Mouse (Mus musculus) embryonic facial prominence, embryonic 14.5 days (tissue): Measurements from ENCODE around the gene Fam98a. TPM values are rescaled to one million over a fixed set of nuclear protein-coding genes. Genes with fewer than 3 reads are reported as not detected.
A peak's percentile ranks its signal among the peaks of the same experiment; 100 is the strongest.

Source experiments
- ATAC-seq: fragments of 200-750 bp; cut with Nextera tagmentation; 2 replicates; pipeline ENCODE4 v1.8.0; 2017; ENCODE audit warnings: low read depth, moderate number of reproducible peaks, moderate TSS enrichment
- DNase-seq: peaks from one replicate; pipeline ENCODE4 v3.0.0-alpha.2; 2015; ENCODE audit warnings: low spot score
- H3K27ac ChIP-seq: fragments of 300-500 bp; sonication (generic); replicated peaks from 2 replicates; pipeline ENCODE4 v1.5.1; 2014; ENCODE audit warnings: low read depth, mild to moderate bottlenecking, low read length, moderate library complexity
- H3K27me3 ChIP-seq: fragments of 300-500 bp; sonication (generic); replicated peaks from 2 replicates; pipeline ENCODE4 v1.6.1; 2014; ENCODE audit warnings: low read length; ENCODE audit not compliant: control insufficient read depth, insufficient read depth
- H3K36me3 ChIP-seq: fragments of 300-500 bp; sonication (generic); 2 replicates; pipeline ENCODE4 v1.6.1; 2014; ENCODE audit warnings: low read length, mixed read lengths; ENCODE audit not compliant: control insufficient read depth, insufficient read depth
- H3K4me1 ChIP-seq: fragments of 300-500 bp; sonication (generic); 2 replicates; pipeline ENCODE4 v1.6.1; 2014; ENCODE audit warnings: antibody characterized with exemption, low read length; ENCODE audit not compliant: control insufficient read depth, insufficient read depth
- H3K4me2 ChIP-seq: fragments of 300-500 bp; sonication (generic); 2 replicates; pipeline ENCODE4 v1.6.1; 2014; ENCODE audit warnings: low read depth, mild to moderate bottlenecking, low read length, moderate library complexity, mixed read lengths
- H3K4me3 ChIP-seq: fragments of 300-500 bp; sonication (generic); 2 replicates; pipeline ENCODE4 v1.5.1; 2014; ENCODE audit warnings: low read depth, mild to moderate bottlenecking, low read length
- H3K9ac ChIP-seq: fragments of 300-500 bp; sonication (generic); 2 replicates; pipeline ENCODE4 v1.6.1; 2014; ENCODE audit warnings: low read depth, mild to moderate bottlenecking, low read length, moderate library complexity, mixed read lengths
- H3K9me3 ChIP-seq: fragments of 300-500 bp; sonication (generic); 2 replicates; pipeline ENCODE4 v1.6.1; 2016; ENCODE audit warnings: low read length; ENCODE audit not compliant: control insufficient read depth
- WGBS: fragments of 180-500 bp; shearing (Covaris S2); extraction: QIAGEN DNeasy Blood & Tissue Kit; methylation state at CpG from one replicate; pipeline ENCODE4 v1.1.7; 2014; 5-methylcytosine and 5-hydroxymethylcytosine counted together
- polyA plus RNA-seq: library from polyadenylated mRNA; unstranded; fragments of >200 nt; fragmentation: Nextera tagmentation; extraction: Ambion mirVana; gene quantifications from 2 replicates; pipeline ENCODE4 v1.2.1, GENCODE M21; 2014

The Fam98a gene
- polyA plus RNA-seq, 1 experiment from 2014 or later = 16.5 TPM

DNA sequence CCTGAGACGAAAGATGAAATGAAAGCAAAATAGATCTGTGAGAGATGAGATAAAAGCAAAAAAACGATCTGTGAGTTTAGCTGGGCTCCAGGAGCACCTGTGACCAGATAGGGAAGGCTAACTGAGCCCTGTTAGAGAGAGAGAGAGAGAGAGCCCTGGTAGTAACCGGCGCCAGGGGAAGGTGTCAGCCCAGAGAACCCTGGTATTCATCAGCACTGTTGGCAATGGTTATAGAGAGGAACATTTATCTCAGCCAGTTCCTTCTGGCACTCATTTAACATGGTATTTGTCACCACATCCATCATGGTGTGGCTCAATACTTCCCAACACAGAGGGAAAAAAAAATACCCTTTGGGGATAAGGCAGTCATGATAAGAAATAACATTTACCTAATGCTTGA is 35.2 kb downstream of the Fam98a start:
- Histone ChIP-seq H3K27ac (no peak overlapping the region), H3K36me3 (no peaks in the 10 kb centered on the region), H3K4me3 (no peak overlapping the region), H3K9me3 (no peaks in the 10 kb centered on the region), H3K4me1 (no peaks in the 10 kb centered on the region), H3K27me3 (no peaks in the 10 kb centered on the region), H3K4me2 (no peak overlapping the region), H3K9ac (no peak overlapping the region)
- 74% methylated on average over 4 of the region's 4 CpGs for WGBS
- ATAC-seq = no peak
- DNase-seq = no peak

DNA sequence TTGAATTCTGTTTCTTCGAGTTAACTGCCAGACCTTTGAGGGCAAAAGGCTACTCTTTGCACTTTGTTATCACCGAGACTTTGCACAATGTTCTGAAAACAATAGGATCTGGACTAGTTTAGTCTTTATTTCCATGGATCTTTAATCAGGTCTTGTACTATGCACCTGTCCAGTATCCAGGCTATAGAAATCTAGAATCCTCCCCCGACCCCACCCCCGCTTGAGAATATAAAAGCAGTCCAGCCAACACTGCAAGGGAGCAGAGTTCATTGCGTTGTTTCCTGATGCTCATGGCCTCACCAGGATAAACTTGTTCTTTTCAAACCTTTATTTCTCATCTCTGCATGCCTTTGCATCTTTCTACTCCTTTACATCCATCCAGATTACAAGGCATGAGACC is 42.5 kb downstream of the Fam98a start:
- no peak overlapping the region for H3K4me3 ChIP-seq
- no peak overlapping the region for H3K27ac ChIP-seq
- H3K27me3 ChIP-seq = no peaks in the 10 kb centered on the region
- H3K36me3 ChIP-seq = no peaks in the 10 kb centered on the region
- H3K4me1 ChIP-seq = no peaks in the 10 kb centered on the region
- H3K9me3 ChIP-seq = no peaks in the 10 kb centered on the region
- no peak for DNase-seq
- H3K9ac ChIP-seq = no peak overlapping the region
- WGBS = 91% methylated on average over 5 of the region's 5 CpGs
- H3K4me2 ChIP-seq = no peak overlapping the region
- no peak for ATAC-seq

DNA sequence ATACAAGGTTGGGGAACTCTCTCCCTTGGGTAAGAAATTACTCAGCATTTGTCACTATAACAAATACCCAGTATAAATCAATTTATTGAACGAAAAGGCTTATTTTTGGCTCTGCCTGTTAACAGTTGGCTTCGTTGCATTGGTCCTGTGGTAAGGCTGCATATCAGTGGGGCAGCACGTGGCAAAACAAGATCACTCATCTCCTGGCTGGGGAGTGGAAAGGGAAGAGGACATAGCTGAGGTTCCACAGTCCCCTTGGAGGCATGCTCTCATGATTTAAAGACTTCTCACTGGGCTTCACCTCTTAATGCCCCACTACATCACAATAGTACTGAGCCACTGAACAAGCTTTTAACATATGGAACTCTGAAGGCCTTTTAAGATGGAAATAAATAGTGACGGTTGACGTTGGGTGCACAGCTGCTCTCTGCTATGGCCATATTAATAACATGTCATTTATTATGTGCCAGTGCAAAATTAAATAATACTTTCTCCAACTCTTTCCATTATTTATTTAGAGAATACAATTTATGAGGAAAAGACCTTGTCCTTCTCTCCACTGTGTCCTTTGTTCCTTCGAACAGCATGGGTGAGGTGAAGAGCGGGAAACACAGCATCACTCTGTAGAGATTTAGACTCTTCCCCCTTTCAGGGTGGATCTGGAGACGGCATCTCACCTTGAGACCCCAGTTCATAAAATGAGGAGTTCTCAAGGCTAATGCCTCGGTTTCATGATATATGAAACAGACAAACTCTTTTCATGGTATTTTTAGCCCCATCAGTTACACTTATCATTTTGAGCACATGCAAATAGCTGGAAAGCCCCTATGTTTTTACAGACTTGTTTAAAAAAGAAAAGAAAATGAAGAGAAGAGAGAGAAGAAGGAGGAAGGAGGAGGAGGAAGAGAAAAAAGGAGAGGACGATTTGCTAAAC is 44.8 kb downstream of the Fam98a start:
- Histone ChIP-seq H3K4me3 (no peak overlapping the region), H3K27me3 (no peaks in the 10 kb centered on the region), H3K27ac (no peak overlapping the region), H3K36me3 (no peaks in the 10 kb centered on the region), H3K4me2 (no peak overlapping the region), H3K4me1 (no peaks in the 10 kb centered on the region), H3K9me3 (no peaks in the 10 kb centered on the region), H3K9ac (no peak overlapping the region)
- no peak for DNase-seq
- ATAC-seq = no peak
- WGBS = 78% methylated on average over 10 of the region's 10 CpGs

DNA sequence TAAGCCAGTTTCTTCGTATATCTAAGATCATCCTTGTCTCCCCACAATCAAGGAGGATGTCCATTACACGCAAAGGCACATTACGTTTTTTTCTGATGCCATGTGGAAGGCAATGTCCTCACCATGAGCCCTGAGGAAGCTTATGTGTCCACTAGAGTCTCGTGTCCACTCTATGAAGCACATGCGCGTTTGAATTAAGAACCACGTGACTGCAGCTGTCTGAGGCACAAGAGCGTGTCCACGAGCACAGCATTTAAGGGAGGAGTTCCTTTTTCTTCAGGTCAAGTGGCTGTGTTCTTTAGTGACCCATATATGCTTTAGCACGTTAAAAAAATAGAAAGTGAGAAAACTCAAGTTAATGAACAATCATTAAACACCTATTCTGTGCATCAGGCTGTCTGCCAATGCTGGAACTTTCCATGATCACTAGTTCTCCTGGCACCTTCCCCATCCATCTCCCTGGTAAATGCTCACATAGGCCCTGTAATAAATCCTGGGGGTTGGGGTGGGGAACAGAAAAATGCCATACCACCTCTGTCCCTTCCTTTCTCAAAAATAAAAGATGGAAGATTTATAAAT is 45.6 kb downstream of the Fam98a start:
- no peak for ATAC-seq
- WGBS = 91% methylated on average over 10 of the region's 10 CpGs

DNA sequence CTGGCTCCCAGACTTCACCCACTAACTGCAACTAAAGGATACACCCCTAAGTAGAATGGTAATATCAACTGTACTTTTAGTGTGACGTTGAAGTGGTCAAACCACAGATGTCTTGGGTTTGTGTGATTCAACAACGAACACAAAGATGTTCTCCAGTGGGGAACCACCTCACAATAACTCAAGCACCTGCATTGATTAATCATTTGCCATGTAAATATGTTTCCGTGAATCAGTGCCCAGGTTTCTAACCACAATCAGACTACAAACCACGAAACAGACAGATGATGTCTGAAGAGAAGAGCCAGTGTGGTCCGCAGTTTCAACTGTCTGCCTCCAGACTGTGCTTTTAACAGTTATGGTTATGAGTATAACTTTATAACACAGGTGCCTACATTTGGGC is 46.7 kb downstream of the Fam98a start:
- Histone ChIP-seq H3K27me3 (no peaks in the 10 kb centered on the region), H3K4me1 (no peaks in the 10 kb centered on the region), H3K9me3 (no peaks in the 10 kb centered on the region), H3K36me3 (no peaks in the 10 kb centered on the region), H3K4me3 (no peak overlapping the region), H3K9ac (no peak overlapping the region), H3K4me2 (no peak overlapping the region), H3K27ac (no peak overlapping the region)
- DNase-seq (no peak), ATAC-seq (no peak)
- 85% methylated on average over 5 of the region's 5 CpGs for WGBS

More for the DNA sequence above, 45.6 kb downstream of the Fam98a start:
- Histone ChIP-seq H3K4me1 (no peaks in the 10 kb centered on the region), H3K4me2 (no peak overlapping the region), H3K27ac (no peak overlapping the region), H3K4me3 (no peak overlapping the region), H3K9ac (no peak overlapping the region), H3K27me3 (no peaks in the 10 kb centered on the region), H3K36me3 (no peaks in the 10 kb centered on the region), H3K9me3 (no peaks in the 10 kb centered on the region)
- DNase-seq = no peak

DNA sequence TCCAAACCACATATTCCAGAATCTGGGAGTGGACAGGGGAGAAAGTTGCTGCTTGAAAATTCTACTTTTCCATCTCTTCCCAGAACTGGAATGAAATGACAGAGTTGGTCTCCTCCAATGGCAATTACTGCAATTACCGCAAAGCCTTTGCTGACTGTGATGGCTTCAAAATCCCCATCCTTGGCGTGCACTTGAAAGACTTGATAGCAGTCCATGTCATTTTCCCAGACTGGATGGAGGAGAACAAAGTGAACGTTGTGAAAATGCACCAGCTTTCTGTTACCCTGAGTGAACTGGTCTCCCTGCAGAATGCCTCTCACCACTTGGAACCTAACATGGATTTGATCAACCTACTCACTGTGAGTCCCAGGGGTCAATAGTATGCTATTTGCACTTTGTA is 48.7 kb downstream of the Fam98a start:
- no peaks in the 10 kb centered on the region for H3K9me3 ChIP-seq
- no peaks in the 10 kb centered on the region for H3K36me3 ChIP-seq
- DNase-seq (peak; percentile 14), ATAC-seq (no peak)
- H3K27ac ChIP-seq = no peak overlapping the region
- H3K27me3 ChIP-seq = no peaks in the 10 kb centered on the region
- no peaks in the 10 kb centered on the region for H3K4me1 ChIP-seq
- no peak overlapping the region for H3K4me2 ChIP-seq
- no peak overlapping the region for H3K9ac ChIP-seq
- H3K4me3 ChIP-seq = no peak overlapping the region
- 79% methylated on average over 3 of the region's 3 CpGs for WGBS

DNA sequence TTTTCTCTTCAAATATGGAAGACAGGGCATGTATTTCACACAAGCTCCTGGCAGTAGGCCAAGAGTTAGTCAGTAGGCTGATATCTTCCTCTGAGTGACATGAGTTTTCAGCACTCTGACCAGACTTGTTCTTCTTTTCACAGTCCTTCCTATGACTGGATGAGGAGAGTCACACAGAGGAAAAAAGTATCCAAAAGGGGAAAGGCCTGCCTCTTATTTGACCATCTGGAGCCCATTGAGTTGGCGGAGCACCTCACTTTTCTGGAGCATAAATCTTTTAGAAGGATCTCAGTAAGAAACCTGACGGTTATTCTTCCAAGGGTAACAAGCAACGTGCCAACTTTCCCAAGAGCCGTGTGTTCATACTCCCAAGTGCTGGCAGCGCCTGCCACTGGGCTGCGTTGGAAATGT is 53.5 kb downstream of the Fam98a start:
- no peaks in the 10 kb centered on the region for H3K9me3 ChIP-seq
- no peak overlapping the region for H3K9ac ChIP-seq
- WGBS = 75% methylated on average over 6 of the region's 6 CpGs
- no peaks in the 10 kb centered on the region for H3K27me3 ChIP-seq
- H3K4me3 ChIP-seq = no peak overlapping the region
- H3K4me2 ChIP-seq = no peak overlapping the region
- no peaks in the 10 kb centered on the region for H3K36me3 ChIP-seq
- peak; percentile 49 for DNase-seq
- 0 out of 2 replicates have a peak overlapping the region, but pooled peaks have one; percentile 15 for H3K27ac ChIP-seq
- no peaks in the 10 kb centered on the region for H3K4me1 ChIP-seq
- ATAC-seq = no peak

DNA sequence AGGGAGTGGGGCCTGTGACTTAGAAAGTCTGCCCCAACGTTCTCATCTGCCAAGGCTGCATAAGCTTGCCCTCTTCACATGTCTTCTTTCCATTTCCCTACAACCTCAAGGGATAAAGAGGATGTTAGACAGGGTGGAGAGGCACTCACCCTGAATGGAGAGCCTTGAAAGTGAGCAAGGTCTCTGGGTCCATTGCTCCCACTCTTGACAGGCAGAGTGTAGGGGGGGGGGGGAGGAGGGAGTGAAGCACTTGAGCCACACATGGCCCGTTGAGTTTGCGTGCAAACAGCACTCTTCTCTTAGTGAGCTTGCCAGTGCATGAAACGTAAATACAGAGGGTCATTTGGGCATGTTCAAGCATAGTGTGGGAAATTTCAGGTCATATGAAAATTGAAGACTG is 56.5 kb downstream of the Fam98a start:
- 79% methylated on average over 4 of the region's 4 CpGs for WGBS

More for the DNA sequence above, 56.5 kb downstream of the Fam98a start:
- Histone ChIP-seq H3K4me1 (no peaks in the 10 kb centered on the region), H3K27ac (no peak overlapping the region), H3K9ac (no peak overlapping the region), H3K4me2 (no peak overlapping the region), H3K27me3 (no peaks in the 10 kb centered on the region), H3K36me3 (no peaks in the 10 kb centered on the region), H3K4me3 (no peak overlapping the region), H3K9me3 (no peaks in the 10 kb centered on the region)
- DNase-seq = no peak
- no peak for ATAC-seq
